Mouse (Mus musculus): ENCODE measurements around the gene Dnttip2.

DNA sequence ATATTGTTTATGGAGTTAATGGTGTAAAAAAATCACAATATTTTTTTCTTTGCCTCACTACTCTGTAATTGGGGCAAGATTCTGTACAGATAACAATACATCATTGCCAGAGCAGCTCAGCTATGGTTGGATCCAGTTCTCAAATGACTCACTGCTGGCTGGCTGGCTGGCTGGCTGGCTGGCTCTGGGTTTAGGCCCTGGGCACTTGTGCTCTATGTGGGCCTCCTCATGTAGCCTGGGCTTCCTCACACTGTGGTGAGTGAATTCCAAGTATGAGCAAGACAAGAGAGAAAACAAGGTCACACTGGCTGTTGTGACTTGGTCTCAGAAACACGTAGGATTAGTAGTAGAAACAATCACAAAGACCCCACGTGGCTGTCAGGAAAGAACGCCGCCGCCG, 43.2 kb downstream of the Dnttip2 start:
- TF ChIP-seq CTCF (IDR thresholded peaks at IDR 0.05; ENCODE audit: insufficient read depth, low read depth, low read length): no peak
- TF ChIP-seq POLR2A (IDR thresholded peaks at IDR 0.05; ENCODE audit: insufficient read depth, low read depth, low read length): no peak
